Mouse (Mus musculus) T-cell, adult 66 days (primary cell): ENCODE data around the gene Olfr1201. TPM values are rescaled to one million over a fixed set of nuclear protein-coding genes. Genes with fewer than 3 reads are reported as not detected.

ENCODE experiments used
- total RNA-seq, 2 experiments: library from RNA; stranded (reverse); gene quantifications; 3 replicates in 1 of 2; 4 replicates in 1 of 2; pipeline ENCODE4 v1.2.4; 2023

The Olfr1201 gene
- not detected for total RNA-seq

GRCm38 (mm10) chr2:88792736-88793135 is at the start of gene Olfr1201:
Gene Olfr1201, plus strand, starts transcription at chr2:88793036.

GRCm38 (mm10) chr2:88751270-88751669 is 41.6 kb upstream of the Olfr1201 start, which contains the start of gene Olfr1198:
Gene Olfr1198, minus strand, starts transcription at chr2:88751370.

GRCm38 (mm10) chr2:88760369-88760768 is 32.5 kb upstream of the Olfr1201 start, which contains the start of gene Olfr1199:
Gene Olfr1199, minus strand, starts transcription at chr2:88760469.

GRCm38 (mm10) chr2:88770388-88770787 is 22.4 kb upstream of the Olfr1201 start, which contains the start of gene Olfr1200:
Gene Olfr1200, minus strand, starts transcription at chr2:88770488.

GRCm38 (mm10) chr2:88814196-88814595 is 21.4 kb downstream of the Olfr1201 start, which contains the start of gene Olfr1202:
Gene Olfr1202, plus strand, starts transcription at chr2:88814496.

GRCm38 (mm10) chr2:88829437-88829836 is 36.6 kb downstream of the Olfr1201 start, which contains the start of gene Olfr1205:
Gene Olfr1205, plus strand, starts transcription at chr2:88829737.

Other genes starting within 250 kb of the Olfr1201 start
- gene Olfr1188, start 236.1 kb upstream of the Olfr1201 start, total RNA-seq, result not detected
- not detected for gene Olfr1189, start 206.6 kb upstream of the Olfr1201 start, total RNA-seq
- under 1 TPM in 1 of 2 experiments, not detected in 1; 0.17 TPM for gene Olfr1191-ps1, start 152.5 kb upstream of the Olfr1201 start, total RNA-seq
- not detected for gene Olfr1192-ps1, start 144.5 kb upstream of the Olfr1201 start, total RNA-seq
- not detected for gene Olfr1193, start 117.4 kb upstream of the Olfr1201 start, total RNA-seq
- gene Olfr1195, start 103.8 kb upstream of the Olfr1201 start, total RNA-seq, result not detected
- gene Olfr1196, start 88.4 kb upstream of the Olfr1201 start, total RNA-seq, result not detected
- not detected for gene Olfr1197, start 60.7 kb upstream of the Olfr1201 start, total RNA-seq
- gene Olfr1198, start 41.7 kb upstream of the Olfr1201 start, total RNA-seq, result not detected
- gene Olfr1199, start 32.6 kb upstream of the Olfr1201 start, total RNA-seq, result not detected
- gene Olfr1200, start 22.5 kb upstream of the Olfr1201 start, total RNA-seq, result not detected
- not detected for gene Olfr1202, start 21.5 kb downstream of the Olfr1201 start, total RNA-seq
- not detected for gene Olfr1205, start 36.7 kb downstream of the Olfr1201 start, total RNA-seq
- gene Olfr1204, start 56.3 kb downstream of the Olfr1201 start, total RNA-seq, result not detected
- not detected for gene Olfr1206, start 70.2 kb downstream of the Olfr1201 start, total RNA-seq
- not detected for gene Olfr1208, start 109.3 kb downstream of the Olfr1201 start, total RNA-seq
- gene Olfr1209, start 122.1 kb downstream of the Olfr1201 start, total RNA-seq, result not detected
- gene Olfr1211, start 145.1 kb downstream of the Olfr1201 start, total RNA-seq, result not detected
- not detected for gene Olfr1212, start 160.9 kb downstream of the Olfr1201 start, total RNA-seq
- gene Gm13762, start 187.2 kb downstream of the Olfr1201 start, total RNA-seq, result not detected
- gene Olfr1214, start 199.6 kb downstream of the Olfr1201 start, total RNA-seq, result not detected
- not detected for gene Olfr1215, start 213.9 kb downstream of the Olfr1201 start, total RNA-seq
- not detected for gene Olfr1216, start 225.3 kb downstream of the Olfr1201 start, total RNA-seq
- not detected for gene Olfr1217, start 239.0 kb downstream of the Olfr1201 start, total RNA-seq